Mouse (Mus musculus): Measurements from ENCODE around the gene F7.

DNA sequence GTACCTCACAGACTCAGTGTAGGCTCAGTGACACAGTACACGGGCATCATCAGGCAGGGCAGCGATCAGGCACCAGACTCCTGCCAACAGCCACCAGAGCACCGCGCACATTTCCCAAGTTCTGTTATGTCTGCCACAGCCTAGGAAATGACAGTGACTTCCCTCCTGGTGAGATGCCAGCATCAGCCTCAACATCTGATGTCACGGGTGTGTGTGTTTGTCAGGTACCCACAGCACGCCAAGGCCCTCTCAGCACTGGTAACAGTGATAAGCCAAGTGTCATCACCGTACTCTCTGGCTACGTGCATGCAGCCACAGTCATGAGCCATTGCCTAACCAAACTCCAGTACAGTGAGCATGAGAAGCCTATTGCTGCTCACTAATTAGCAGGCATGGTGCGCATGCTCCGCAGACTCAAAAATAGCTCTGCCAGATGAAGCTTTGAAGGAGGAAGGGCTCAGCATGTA lies 10.5 kb downstream of the F7 start:
- no peak for TF ChIP-seq TAL1 (IDR thresholded peaks at IDR 0.05; ENCODE audit: low read length)
- TF ChIP-seq GATA1 (IDR thresholded peaks at IDR 0.05; ENCODE audit: low read length): no peak

All from erythroblast, embryonic 14.5 days (primary cell).